Mouse (Mus musculus) thymus, postnatal 0 days (tissue): ENCODE results near the gene Bloc1s5. TPM values are rescaled to one million over a fixed set of nuclear protein-coding genes. Genes with fewer than 3 reads are reported as not detected.
"Not testable (repeated sequence)": the region's sequence is repeated elsewhere in the genome, so short reads cannot be mapped to it uniquely, and the experiment has no call there.

Experiments used
- DNase-seq: peaks from one replicate; pipeline ENCODE4 v3.0.0-alpha.2; 2015; ENCODE audit warnings: low spot score
- polyA plus RNA-seq: library from polyadenylated mRNA; unstranded; fragments of >200 nt; fragmentation: Nextera tagmentation; extraction: Ambion mirVana; gene quantifications from 2 replicates; pipeline ENCODE4 v1.2.1, GENCODE M21; 2015

Bloc1s5 gene
- polyA plus RNA-seq: 9.8 and 10.1 TPM in 2 replicates

GRCm38 (mm10) chr13:38634800-38635269, at the start of gene Bloc1s5:
Gene Bloc1s5, minus strand, starts transcription at chr13:38635109.
- DNase-seq: peak; percentile 95

GRCm38 (mm10) chr13:38672336-38672735, 37.4 kb upstream of the Bloc1s5 start:
- DNase-seq: no peak

- not testable (repeated sequence) for DNase-seq
These were observed 36.5 kb upstream of the Bloc1s5 start for GRCm38 (mm10) chr13:38671451-38671850.

GRCm38 (mm10) chr13:38670051-38670450, 35.1 kb upstream of the Bloc1s5 start:
- no peak for DNase-seq

- peak; percentile 37 for DNase-seq
These were observed 33.6 kb upstream of the Bloc1s5 start for GRCm38 (mm10) chr13:38668514-38668913.

GRCm38 (mm10) chr13:38664753-38665152, 29.8 kb upstream of the Bloc1s5 start:
- DNase-seq: no peak

- DNase-seq: no peak
These were observed 24.7 kb upstream of the Bloc1s5 start for GRCm38 (mm10) chr13:38659524-38660136.

- DNase-seq: peak; percentile 93
These were observed 23.8 kb upstream of the Bloc1s5 start, which contains the start of gene Eef1e1 for GRCm38 (mm10) chr13:38658528-38659280. Gene Eef1e1, minus strand, starts transcription at chr13:38659058.

GRCm38 (mm10) chr13:38657865-38658264, 23.0 kb upstream of the Bloc1s5 start:
- no peak for DNase-seq

- DNase-seq: no peak
These were observed 15.4 kb upstream of the Bloc1s5 start for GRCm38 (mm10) chr13:38650292-38650691.

- DNase-seq: no peak
These were observed 14.2 kb upstream of the Bloc1s5 start for GRCm38 (mm10) chr13:38649069-38649468.

GRCm38 (mm10) chr13:38641414-38641813, 6.5 kb upstream of the Bloc1s5 start:
- DNase-seq: no peak

GRCm38 (mm10) chr13:38640961-38641360, 6.1 kb upstream of the Bloc1s5 start:
- no peak for DNase-seq

GRCm38 (mm10) chr13:38638694-38639093, 3.8 kb upstream of the Bloc1s5 start:
- no peak for DNase-seq

- DNase-seq: no peak
These were observed 581 bp downstream of the Bloc1s5 start for GRCm38 (mm10) chr13:38634256-38634799.

- DNase-seq: no peak
These were observed 1.5 kb downstream of the Bloc1s5 start for GRCm38 (mm10) chr13:38633287-38634000.

- no peak for DNase-seq
These were observed 2.4 kb downstream of the Bloc1s5 start for GRCm38 (mm10) chr13:38632556-38632955.

- DNase-seq: no peak
These were observed 8.7 kb downstream of the Bloc1s5 start for GRCm38 (mm10) chr13:38626229-38626525.

- DNase-seq: no peak
These were observed 9.2 kb downstream of the Bloc1s5 start for GRCm38 (mm10) chr13:38625492-38626228.

GRCm38 (mm10) chr13:38624292-38624902, 10.5 kb downstream of the Bloc1s5 start:
- no peak for DNase-seq

- DNase-seq: no peak
These were observed 11.6 kb downstream of the Bloc1s5 start for GRCm38 (mm10) chr13:38623296-38623695.
